Mouse (Mus musculus) liver, adult (tissue): Measurements from ENCODE around the gene Prss48.

Experiments used
- GATA4 ChIP-seq: IDR thresholded peaks from 2 replicates; pipeline ENCODE4 v1.6.1; 2014; ENCODE audit warnings: mild to moderate bottlenecking, low read length; ENCODE audit not compliant: insufficient replicate concordance

The Prss48 gene

DNA sequence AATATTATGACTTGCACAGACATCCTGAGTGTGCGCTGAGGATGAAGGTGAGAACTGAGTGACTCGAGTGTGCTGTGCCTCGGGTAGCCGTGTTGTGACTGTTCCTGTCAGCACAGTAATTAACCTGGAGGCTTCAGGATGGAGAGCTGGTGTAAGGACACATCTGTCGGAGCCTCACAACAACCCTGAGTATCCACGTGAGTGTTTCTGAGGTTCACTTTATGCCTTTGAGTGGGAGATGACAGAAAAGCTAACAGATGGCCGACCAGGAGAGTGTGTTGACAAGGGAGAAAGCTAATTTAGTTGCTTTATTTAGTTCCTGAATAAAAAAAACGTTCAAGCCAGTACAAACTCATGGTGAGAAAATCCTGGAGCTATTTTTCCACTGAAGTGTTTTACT, 15.2 kb upstream of the Prss48 start:
- no peak for TF ChIP-seq GATA4

- TF ChIP-seq GATA4, result no peak
Observed at GRCm38 (mm10) chr3:86016965-86017364, 14.7 kb upstream of the Prss48 start.

DNA sequence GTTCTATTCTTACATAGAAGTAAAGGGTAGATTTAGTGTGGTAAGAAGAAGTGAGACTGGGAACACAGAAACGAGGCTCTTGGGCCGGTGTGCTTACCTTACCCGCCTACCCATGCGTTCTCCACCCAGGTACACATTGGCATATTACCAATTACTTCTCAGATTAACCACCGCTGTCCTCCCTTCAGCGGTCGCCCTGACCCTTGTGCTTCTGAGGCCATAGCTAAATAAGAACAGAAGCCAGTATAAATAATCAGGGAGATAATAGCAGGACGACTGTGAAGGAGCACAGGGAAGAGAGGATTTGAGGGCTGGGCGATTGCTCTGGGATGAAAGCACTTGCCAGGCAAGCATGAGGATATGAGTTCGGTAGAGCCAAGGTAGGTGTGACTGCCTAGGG, 11.5 kb upstream of the Prss48 start:
- peak; percentile 63; the same call in 1 of the 2 replicates for TF ChIP-seq GATA4

DNA sequence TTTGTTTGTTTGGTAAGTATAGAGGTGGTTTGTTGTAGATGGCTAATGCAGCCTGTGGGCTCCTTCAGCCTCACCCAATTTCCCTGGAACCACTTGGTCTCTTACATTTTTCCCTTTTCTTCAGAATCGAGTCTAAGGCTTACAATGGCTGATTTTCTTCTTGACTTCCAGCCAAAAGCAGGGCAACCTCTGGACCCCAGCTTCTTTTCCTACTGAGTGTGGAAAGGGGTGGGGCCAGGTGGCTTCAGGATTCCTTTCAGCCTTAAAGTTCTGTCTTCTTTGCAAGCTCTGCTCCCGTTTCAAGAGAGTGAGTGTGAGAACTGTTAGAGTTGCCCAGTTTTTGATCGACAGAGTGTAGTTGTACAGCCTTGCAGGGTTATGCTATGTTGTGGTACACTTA, 9.5 kb upstream of the Prss48 start:
- no peak for TF ChIP-seq GATA4

GRCm38 (mm10) chr3:86011373-86011772, 9.1 kb upstream of the Prss48 start:
- no peak for TF ChIP-seq GATA4

DNA sequence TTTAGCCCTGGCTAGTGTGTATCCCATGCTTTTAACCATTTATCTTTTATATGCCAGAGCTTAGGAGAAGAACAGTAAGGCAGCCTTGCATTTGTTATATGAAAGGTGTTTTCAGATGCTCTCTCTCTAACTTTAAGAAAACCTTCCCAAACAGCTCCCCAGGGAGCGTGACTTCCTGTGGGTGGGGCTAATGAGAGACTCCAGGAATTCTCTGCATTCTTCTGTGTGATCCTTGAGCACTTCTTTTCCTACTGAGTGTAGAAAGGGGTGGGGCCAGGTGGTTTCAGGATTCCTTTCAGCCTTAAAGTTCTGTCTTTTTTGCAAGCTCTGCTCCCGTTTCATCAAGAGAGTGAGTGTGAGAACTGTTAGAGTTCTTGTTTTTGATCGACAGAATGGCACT, 8.3 kb upstream of the Prss48 start:
- no peak for TF ChIP-seq GATA4

DNA sequence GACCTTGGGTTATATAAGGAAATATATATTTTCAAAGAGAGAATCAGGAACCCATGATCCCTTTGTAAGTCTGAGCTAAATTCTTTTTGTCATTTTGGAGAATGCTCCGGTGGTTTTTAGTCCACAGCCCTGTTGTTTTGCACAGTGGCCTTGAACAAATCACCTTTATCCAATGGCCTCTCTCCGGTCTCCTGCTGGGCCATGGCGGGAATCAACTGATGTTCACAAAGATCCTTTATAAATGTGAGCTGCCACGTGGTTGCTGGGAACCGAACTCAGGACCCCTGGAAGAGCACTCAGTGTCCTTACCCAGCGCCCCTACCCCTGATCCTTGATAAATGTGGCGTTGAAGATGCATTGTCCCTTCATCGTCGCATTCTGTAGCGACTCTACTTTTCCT, 2.5 kb upstream of the Prss48 start:
- no peak for TF ChIP-seq GATA4

DNA sequence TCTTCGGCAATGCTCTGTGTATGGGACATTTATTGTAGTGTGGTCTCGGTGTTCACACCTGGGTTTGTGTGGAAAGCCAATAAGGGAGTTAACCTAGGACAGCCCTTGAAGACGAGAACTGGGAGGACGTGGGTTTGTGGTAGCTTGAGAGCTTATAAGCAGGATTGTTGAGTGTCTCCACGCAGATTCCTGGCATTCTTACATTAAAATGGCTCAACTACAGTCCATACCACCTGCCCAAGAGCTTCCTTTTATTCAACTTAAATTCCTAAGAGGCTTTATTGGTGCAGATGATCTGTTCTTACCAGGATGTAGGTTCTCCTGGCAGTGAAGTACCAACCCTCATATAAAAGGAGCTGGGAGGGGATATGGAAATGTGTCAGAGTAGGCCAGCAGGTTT, 649 bp upstream of the Prss48 start:
- TF ChIP-seq GATA4, result no peak

DNA sequence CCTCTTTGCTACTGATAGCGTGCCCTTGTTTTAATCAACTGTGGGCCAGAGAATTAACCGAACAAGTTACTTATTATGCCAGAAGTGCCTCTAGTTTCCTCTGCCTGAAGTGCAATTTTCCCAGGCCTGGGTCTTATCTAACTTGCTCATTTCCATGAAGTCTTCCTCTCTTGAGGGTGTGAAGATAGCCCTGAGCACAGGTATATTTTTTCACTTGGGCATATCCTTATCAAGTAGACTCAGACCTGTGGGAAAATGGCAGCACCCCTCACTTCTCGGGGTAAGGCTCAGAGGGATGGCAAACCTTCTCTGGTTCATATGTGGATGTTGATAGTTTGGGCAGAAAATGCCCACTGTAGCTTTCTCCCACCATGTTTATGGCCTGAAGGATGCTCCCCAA, 1.0 kb downstream of the Prss48 start:
- no peak for TF ChIP-seq GATA4

GRCm38 (mm10) chr3:85994645-85995044, 7.6 kb downstream of the Prss48 start:
- TF ChIP-seq GATA4, result no peak

DNA sequence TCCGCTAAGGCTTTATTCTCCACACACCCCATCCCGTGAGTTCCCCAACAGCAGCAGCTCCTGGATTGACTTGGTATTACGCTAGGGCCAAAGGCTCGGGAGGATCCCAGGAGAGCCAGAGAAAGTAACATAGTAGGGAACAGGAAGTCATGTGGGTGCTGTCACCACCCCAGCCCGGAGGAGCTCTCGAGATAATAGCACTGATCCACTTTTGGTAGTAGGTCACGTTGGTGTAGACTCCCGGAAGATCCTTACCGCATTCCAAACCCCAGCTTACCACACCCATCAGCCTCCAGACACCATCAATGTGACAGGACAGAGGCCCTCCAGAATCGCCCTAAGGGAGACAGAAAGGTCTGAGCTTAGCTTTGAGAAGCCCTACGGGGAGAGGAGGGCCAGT, 8.5 kb downstream of the Prss48 start:
- TF ChIP-seq GATA4, result peak; percentile 45; the same call in 1 of the 2 replicates

DNA sequence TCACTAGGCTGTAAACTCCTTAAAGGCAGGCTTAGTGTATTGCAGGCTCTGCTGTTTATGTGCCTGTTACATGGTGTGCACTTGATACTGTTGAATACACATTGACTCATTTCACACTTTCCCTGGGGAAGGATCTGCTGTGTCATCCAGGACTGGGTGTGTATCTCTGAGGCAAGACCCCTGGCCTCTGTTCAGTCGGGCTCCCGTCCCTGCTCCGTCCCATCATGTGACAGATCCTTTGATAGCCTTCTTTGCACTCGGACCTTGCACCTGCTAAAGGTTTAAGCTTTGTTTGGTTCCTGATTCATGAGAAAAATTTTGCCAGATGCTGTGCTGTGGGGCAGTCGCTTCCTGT, 10.5 kb downstream of the Prss48 start:
- TF ChIP-seq GATA4, result no peak

DNA sequence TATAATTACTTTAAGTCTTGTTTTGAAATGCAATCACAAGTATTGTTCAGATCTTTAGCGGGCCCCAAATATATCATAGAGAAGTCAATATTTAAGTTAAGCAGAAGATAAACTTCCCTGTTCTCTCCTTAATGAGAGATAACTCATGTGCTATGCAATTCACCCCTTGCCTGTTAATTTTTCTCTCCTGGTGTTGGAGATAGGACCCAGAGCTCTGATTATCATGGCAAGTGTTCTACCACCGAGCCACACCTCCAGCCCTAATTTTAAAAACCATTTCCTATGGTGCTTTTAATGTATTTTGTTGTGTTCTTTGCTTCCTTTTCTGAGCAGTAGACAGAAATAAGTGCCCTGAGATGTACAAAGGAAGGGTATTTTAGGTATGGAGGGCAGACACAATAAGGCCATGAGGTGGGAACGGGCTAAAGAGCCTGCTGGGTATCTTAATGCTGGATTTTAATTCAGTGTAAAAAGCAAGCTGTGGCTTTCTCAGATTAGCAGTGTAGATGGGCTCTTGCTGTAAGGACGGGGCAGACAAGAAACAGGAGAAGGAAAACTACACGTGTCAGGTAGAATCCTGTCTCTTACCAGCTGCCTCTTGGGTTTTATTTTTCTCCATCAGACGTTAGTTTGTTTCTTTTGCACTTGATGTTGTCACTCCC, 11.0 kb downstream of the Prss48 start:
- TF ChIP-seq GATA4, result no peak

DNA sequence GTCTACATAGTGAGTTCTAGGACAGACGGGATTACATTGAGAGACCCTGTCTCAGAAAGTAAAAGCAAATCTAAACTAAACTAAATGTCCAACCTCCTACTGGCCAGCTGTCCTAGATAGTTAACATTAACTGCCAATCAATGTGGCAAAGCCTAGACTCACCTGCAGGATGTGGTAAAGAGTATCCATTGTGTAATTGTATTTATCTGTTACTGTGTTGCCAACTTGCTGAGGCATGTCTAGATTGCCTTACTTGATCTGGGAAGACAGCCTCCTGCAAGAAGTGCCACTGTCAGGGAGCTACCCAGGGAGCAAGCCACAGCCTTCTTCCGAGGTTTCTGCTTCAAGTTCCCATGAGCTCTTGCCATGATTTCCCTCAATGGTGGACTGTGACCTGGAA, 15.1 kb downstream of the Prss48 start:
- no peak for TF ChIP-seq GATA4

GRCm38 (mm10) chr3:85984537-85984936, 17.8 kb downstream of the Prss48 start:
- TF ChIP-seq GATA4, result no peak

GRCm38 (mm10) chr3:85980036-85980435, 22.3 kb downstream of the Prss48 start:
- no peak for TF ChIP-seq GATA4

DNA sequence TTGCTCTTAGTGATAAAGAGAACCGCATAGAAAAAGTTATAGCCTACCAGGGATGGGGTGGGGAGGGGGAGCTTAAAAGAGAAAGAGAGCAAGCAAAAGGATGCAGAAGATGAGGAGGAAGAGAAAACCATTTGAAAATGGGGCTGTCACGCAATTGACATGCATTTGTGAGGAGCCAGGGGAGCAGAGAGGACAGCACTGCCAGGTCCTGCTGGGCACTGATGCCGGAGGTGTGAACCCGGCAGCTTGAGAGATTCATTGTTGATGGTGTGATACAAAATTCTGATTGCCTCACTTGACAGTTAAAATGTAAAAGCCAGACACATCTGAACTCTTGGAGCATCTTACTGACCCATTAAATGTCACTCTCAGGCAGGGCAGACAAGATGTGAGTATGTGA, 27.8 kb downstream of the Prss48 start:
- no peak for TF ChIP-seq GATA4

DNA sequence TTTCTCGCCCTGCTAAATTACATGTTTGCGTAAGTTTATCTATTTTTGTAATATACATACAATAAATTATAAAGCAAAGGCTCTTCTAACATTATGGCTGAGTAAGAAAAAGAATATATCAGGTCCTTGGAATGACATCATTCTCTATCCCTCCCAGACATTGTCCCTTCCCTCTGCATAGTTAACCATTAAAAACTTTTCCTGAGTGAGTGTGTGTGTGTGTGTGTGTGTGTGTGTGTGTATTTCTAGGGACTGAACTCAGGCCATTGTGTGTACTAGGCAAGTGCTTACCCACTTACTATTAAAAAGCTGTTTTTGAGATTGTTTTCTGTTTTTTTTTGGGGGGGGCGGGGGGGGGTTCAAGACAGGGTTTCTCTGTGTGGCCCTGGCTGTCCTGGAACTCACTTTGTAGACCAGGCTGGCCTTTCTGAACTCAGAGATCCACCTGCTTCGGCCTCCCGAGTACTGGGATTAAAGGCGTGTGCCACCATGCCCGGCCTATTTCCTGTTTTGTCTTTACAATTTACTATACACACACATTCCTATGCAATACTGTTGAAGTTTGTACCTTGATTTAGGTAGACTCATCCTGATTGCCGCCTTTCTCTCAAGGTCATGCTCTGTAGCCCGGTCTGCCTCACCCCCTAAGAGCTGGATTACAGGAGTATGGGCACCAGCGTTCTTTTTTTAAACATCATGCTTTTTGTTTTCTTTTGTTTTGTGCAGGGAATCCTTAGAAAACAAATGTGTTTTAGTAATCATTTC, 28.7 kb downstream of the Prss48 start:
- no peak for TF ChIP-seq GATA4

DNA sequence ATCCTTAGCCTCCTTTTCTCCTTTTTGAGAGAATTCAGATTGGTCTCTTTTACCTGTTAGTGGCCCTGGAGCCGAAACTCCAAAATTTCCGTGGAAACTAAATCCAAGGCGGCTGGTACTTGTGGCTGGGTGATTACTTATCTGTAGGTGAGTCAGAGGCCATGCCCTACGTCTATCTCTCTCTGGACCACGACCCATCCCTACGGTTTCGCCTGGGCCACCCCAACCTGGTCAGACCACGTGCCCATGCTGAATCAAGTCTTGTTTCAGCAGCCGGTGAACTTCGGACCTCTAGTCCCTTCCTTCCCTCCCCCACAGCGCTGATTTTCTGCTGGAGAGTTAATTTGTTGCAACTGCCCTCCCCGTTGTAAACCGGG, 30.7 kb downstream of the Prss48 start:
- TF ChIP-seq GATA4, result 0 out of 2 replicates have a peak, but pooled peaks have one; percentile 37
